Mouse (Mus musculus) neural tube, embryonic 15.5 days (tissue): ENCODE results near the gene Homer2. TPM values are rescaled to one million over a fixed set of nuclear protein-coding genes. Genes with fewer than 3 reads are reported as not detected.

Source experiments
- ATAC-seq: fragments of 200-750 bp; cut with Nextera tagmentation; 2 replicates; pipeline ENCODE4 v1.8.0; 2017; ENCODE audit warnings: mild to moderate bottlenecking, moderate TSS enrichment, moderate library complexity; ENCODE audit not compliant: low FRiP score
- H3K27ac ChIP-seq: fragments of 300-500 bp; sonication (generic); replicated peaks from 2 replicates; pipeline ENCODE4 v1.5.1; 2015; ENCODE audit warnings: mild to moderate bottlenecking, inconsistent platforms
- H3K27me3 ChIP-seq: fragments of 300-500 bp; sonication (generic); replicated peaks from 2 replicates; pipeline ENCODE4 v1.6.1; 2015; ENCODE audit warnings: inconsistent platforms
- H3K36me3 ChIP-seq: fragments of 300-500 bp; sonication (generic); 2 replicates; pipeline ENCODE4 v1.6.1; 2015; ENCODE audit warnings: inconsistent platforms
- H3K4me1 ChIP-seq: fragments of 300-500 bp; sonication (generic); 2 replicates; pipeline ENCODE4 v1.6.1; 2015; ENCODE audit warnings: inconsistent platforms
- H3K4me2 ChIP-seq: fragments of 300-500 bp; sonication (generic); 2 replicates; pipeline ENCODE4 v1.6.1; 2015; ENCODE audit warnings: inconsistent platforms, mild to moderate bottlenecking, moderate library complexity
- H3K4me3 ChIP-seq: fragments of 300-500 bp; sonication (generic); replicated peaks from 2 replicates; pipeline ENCODE4 v1.5.1; 2015; ENCODE audit warnings: mild to moderate bottlenecking, inconsistent platforms
- H3K9ac ChIP-seq: fragments of 300-500 bp; sonication (generic); replicated peaks from 2 replicates; pipeline ENCODE4 v1.6.1; 2015; ENCODE audit warnings: mild to moderate bottlenecking, inconsistent platforms
- H3K9me3 ChIP-seq: fragments of 300-500 bp; sonication (generic); replicated peaks from 2 replicates; pipeline ENCODE4 v1.6.1; 2016; ENCODE audit warnings: inconsistent platforms
- WGBS: fragments of 180-500 bp; shearing (Covaris S2); methylation state at CpG from one replicate; pipeline ENCODE4 v1.1.7; 2015; ENCODE audit warnings: mixed read lengths; 5-methylcytosine and 5-hydroxymethylcytosine counted together
- polyA plus RNA-seq: library from polyadenylated mRNA; unstranded; fragments of >200 nt; fragmentation: Nextera tagmentation; extraction: Ambion mirVana; gene quantifications from 2 replicates; pipeline ENCODE4 v1.2.1, GENCODE M21; 2015

Homer2 gene
- polyA plus RNA-seq, 1 experiment from 2014 or later, result 30.1 TPM

DNA sequence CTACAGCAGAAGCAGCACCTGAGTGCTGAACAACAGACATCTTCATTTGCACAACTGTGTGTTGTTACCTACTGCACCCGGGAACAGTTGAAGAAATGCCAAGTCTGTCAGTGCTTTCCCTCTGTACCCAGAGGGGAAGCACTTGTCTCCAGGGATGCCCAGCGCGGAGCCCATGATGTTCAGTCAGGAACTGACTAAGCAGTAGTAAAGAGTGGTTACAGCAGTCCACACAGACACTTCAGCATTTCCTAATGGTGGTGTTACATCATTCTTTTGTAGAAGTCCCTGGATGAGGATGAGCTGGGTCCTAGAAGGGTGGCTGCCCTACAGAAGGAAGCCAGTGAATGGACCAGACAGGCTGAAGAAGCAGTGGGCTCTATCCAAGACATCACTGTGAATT, 129.5 kb downstream of the Homer2 start:
- Histone ChIP-seq H3K27me3 (no peaks in the 10 kb centered on the region), H3K4me2 (no peak overlapping the region), H3K36me3 (peaks cover 33% of the 10 kb centered on the region), H3K4me3 (no peak overlapping the region), H3K9ac (no peak overlapping the region), H3K4me1 (peaks cover 12% of the 10 kb centered on the region), H3K9me3 (no peaks in the 10 kb centered on the region), H3K27ac (no peak overlapping the region)
- no peak for ATAC-seq
- WGBS, result 89% methylated on average over 3 of the region's 3 CpGs

GRCm38 (mm10) chr7:81575606-81576005, 131.7 kb downstream of the Homer2 start:
- no peaks in the 10 kb centered on the region for H3K9me3 ChIP-seq
- H3K4me2 ChIP-seq, result no peak overlapping the region
- H3K27ac ChIP-seq, result no peak overlapping the region
- H3K36me3 ChIP-seq, result peaks cover 33% of the 10 kb centered on the region
- no peak overlapping the region for H3K4me3 ChIP-seq
- no peaks in the 10 kb centered on the region for H3K27me3 ChIP-seq
- 93% methylated on average over 10 of the region's 10 CpGs for WGBS
- ATAC-seq, result no peak
- H3K9ac ChIP-seq, result no peak overlapping the region
- H3K4me1 ChIP-seq, result peaks cover 24% of the 10 kb centered on the region

GRCm38 (mm10) chr7:81573821-81574220, 133.5 kb downstream of the Homer2 start:
- Histone ChIP-seq H3K4me3 (no peak overlapping the region), H3K4me2 (no peak overlapping the region), H3K9ac (no peak overlapping the region), H3K27me3 (no peaks in the 10 kb centered on the region), H3K27ac (no peak overlapping the region), H3K36me3 (peaks cover 21% of the 10 kb centered on the region), H3K9me3 (no peaks in the 10 kb centered on the region), H3K4me1 (peaks cover 25% of the 10 kb centered on the region)
- 94% methylated on average over 9 of the region's 9 CpGs for WGBS
- ATAC-seq, result no peak

DNA sequence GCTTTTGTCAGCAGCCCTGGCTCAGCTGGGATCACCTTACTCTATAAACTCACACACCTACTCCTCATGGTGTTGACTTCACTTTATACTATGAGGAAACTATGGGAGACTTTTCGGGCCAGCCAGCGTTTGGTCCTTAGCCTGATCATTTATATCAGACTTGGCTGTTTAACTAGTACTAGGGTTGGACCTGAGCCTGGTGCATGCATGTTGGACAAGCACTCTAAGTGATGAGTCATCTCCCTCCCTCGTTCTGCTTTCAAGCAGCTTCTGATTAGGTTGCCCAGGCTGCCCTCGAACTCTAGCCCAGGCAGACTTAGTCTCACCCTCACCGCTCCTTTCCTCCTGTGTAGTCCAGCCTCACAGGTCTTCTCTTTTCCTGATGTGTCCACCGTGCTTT, 133.9 kb downstream of the Homer2 start:
- Histone ChIP-seq H3K36me3 (peaks cover 17% of the 10 kb centered on the region), H3K4me1 (peaks cover 25% of the 10 kb centered on the region), H3K4me2 (peak overlapping the region; percentile 73), H3K9me3 (no peaks in the 10 kb centered on the region), H3K27ac (no peak overlapping the region), H3K27me3 (no peaks in the 10 kb centered on the region), H3K9ac (no peak overlapping the region; the same call in 1 of the 2 replicates), H3K4me3 (no peak overlapping the region)
- 91% methylated on average over 6 of the region's 6 CpGs for WGBS
- no peak for ATAC-seq

DNA sequence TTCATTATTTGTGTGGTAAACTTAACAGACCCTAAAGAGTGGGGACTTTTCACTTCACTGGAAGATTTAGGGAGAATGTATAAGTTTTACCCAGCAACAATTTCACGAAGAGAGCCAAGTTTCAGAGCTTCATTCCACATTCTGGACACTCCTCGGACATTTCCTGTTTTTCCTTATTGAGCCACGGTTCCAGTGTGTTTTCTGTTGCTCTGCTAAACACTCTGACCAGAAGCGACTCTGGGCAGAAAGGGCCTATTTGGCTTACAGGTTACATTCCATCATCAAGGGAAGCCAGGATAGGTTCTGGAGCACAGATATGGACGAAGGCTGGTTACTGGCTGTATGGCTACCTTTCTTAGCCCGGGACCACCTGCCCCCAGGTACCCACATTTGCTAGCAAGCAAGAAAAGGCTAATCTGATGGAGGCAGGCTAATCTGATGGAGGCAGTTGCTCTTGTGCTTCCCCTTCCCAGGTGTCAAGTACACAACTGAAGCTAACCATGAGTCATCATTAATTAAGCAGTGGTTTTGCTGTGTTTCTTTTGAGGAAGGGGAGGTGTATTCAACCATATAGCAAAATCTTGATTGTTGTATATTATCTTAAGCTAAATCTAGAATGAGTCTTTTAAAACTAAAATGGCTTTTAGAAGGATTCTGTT, 134.6 kb downstream of the Homer2 start:
- H3K9ac ChIP-seq, result 0 out of 2 replicates have a peak overlapping the region, but pooled peaks have one; percentile 12
- H3K36me3 ChIP-seq, result peaks cover 10% of the 10 kb centered on the region
- H3K27ac ChIP-seq, result no peak overlapping the region
- no peaks in the 10 kb centered on the region for H3K9me3 ChIP-seq
- H3K4me2 ChIP-seq, result peak overlapping the region; percentile 73
- H3K4me1 ChIP-seq, result peaks cover 25% of the 10 kb centered on the region
- ATAC-seq, result no peak
- peak overlapping the region; percentile 62 for H3K4me3 ChIP-seq
- no peaks in the 10 kb centered on the region for H3K27me3 ChIP-seq
- whole genome bisulfite sequencing, result 64% methylated on average over 6 of the region's 6 CpGs

GRCm38 (mm10) chr7:81571941-81572441, 135.3 kb downstream of the Homer2 start:
- Histone ChIP-seq H3K27me3 (no peaks in the 10 kb centered on the region), H3K4me3 (peak overlapping the region; percentile 62), H3K36me3 (peaks cover 10% of the 10 kb centered on the region; the same call in 1 of the 2 replicates), H3K9ac (peak overlapping the region; percentile 94), H3K27ac (peak overlapping the region; percentile 94), H3K4me1 (peaks cover 25% of the 10 kb centered on the region), H3K4me2 (peak overlapping the region; percentile 73), H3K9me3 (no peaks in the 10 kb centered on the region)
- ATAC-seq, result no peak
- 16% methylated on average over 15 of the region's 15 CpGs for WGBS

DNA sequence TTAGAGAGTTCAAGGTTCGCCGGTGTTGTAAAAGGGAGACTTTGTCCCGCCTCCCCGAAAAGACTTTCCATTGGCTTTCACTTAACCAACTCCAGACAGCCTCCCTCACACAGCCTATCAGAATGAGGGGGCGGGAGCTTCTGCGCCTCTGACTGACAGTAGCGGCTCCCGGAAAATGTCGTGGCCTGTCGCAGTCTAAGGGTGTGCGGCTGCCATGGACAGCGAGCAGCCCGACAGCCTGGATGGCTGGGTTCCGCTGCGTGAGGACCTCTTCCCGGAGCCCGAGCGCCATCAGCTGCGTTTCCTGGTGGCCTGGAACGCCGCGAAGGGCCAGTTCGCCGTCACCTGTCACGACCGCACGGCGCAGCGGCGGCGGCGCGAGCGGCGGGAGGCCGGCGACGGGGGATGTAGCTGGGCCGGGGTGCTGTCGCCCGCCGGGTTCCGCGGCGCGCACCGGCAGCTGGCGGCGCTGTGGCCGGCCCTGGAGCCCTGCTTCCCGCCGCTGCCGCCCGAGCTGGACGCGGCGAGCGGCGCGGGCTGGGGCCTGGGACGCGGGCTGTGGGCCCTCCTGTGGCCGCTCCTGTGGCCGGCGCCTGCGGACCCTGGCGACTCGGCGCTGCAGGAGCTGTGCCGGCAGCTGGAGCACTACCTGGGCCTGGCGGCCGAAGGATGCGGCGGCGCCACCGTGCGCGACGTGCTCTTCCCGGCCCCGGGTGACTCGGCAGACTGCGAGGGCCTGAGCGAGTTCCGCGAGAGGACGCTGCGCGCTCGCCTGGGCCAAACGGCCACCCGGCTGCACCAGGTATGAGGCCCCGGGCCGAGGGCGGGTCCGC, 136.0 kb downstream of the Homer2 start, which contains the start of gene Whamm:
Whamm (plus strand) TSS at position 159 of the 833 bp plus-strand sequence.
- WGBS, result under 1% methylated on average over 78 of the region's 96 CpGs
- peak within 1 kb of the TSS; percentile 73 for H3K4me2 ChIP-seq
- peaks cover 25% of the 10 kb centered on the region for H3K4me1 ChIP-seq
- H3K27me3 ChIP-seq, result no peaks in the 10 kb centered on the region
- peak within 1 kb of the TSS; percentile 62 for H3K4me3 ChIP-seq
- peak within 1 kb of the TSS; percentile 94 for H3K27ac ChIP-seq
- ATAC-seq, result peak; percentile 100
- H3K9me3 ChIP-seq, result no peaks in the 10 kb centered on the region
- H3K9ac ChIP-seq, result peak within 1 kb of the TSS; percentile 94
- peaks cover 10% of the 10 kb centered on the region; the same call in 1 of the 2 replicates for H3K36me3 ChIP-seq

GRCm38 (mm10) chr7:81570752-81571107, 136.6 kb downstream of the Homer2 start:
- Histone ChIP-seq H3K27me3 (no peaks in the 10 kb centered on the region), H3K9me3 (no peaks in the 10 kb centered on the region), H3K4me2 (peak overlapping the region; percentile 73), H3K27ac (peak overlapping the region; percentile 94; the same call in 1 of the 2 replicates), H3K4me3 (peak overlapping the region; percentile 62), H3K4me1 (peaks cover 25% of the 10 kb centered on the region), H3K9ac (no peak overlapping the region), H3K36me3 (peaks cover 8% of the 10 kb centered on the region; the same call in 1 of the 2 replicates)
- peak; percentile 22 for ATAC-seq
- 4% methylated on average over 5 of the region's 5 CpGs for WGBS

DNA sequence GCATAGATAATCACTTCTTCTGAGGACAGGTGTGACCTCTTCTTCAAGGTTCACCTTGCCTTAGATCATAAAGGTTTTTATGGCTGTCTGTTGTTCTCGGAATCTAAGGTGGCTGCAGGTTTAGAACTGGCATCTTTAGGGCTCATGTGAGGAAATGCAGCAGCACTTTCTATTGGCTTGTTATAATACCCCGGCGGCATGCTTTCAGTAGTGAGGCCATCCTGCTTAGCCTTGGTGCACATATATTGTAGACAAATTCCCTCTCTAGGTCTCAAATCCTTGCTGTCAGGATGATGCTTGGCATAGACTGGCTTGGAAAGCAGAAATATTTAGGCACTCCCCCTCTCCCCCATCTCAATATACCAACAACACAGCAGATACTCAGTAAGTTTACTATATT, 137.1 kb downstream of the Homer2 start:
- ATAC-seq, result no peak
- H3K4me3 ChIP-seq, result no peak overlapping the region
- H3K27me3 ChIP-seq, result no peaks in the 10 kb centered on the region
- 91% methylated on average over 3 of the region's 3 CpGs for WGBS
- no peak overlapping the region for H3K27ac ChIP-seq
- no peaks in the 10 kb centered on the region for H3K9me3 ChIP-seq
- no peak overlapping the region for H3K4me2 ChIP-seq
- no peak overlapping the region for H3K9ac ChIP-seq
- H3K4me1 ChIP-seq, result peaks cover 25% of the 10 kb centered on the region
- peaks cover 4% of the 10 kb centered on the region; the same call in 1 of the 2 replicates for H3K36me3 ChIP-seq

- peaks cover under 1% of the 10 kb centered on the region; the same call in 1 of the 2 replicates for H3K36me3 ChIP-seq
- no peak overlapping the region for H3K9ac ChIP-seq
- WGBS, result 100% methylated on average over 1 of the region's 1 CpGs
- H3K4me2 ChIP-seq, result no peak overlapping the region
- no peak overlapping the region for H3K27ac ChIP-seq
- H3K9me3 ChIP-seq, result no peaks in the 10 kb centered on the region
- H3K4me1 ChIP-seq, result peaks cover 25% of the 10 kb centered on the region
- no peak overlapping the region for H3K4me3 ChIP-seq
- H3K27me3 ChIP-seq, result no peaks in the 10 kb centered on the region
- ATAC-seq, result no peak
Observed at GRCm38 (mm10) chr7:81569851-81570250, 137.5 kb downstream of the Homer2 start.

GRCm38 (mm10) chr7:81567396-81567795, 139.9 kb downstream of the Homer2 start:
- H3K9me3 ChIP-seq, result no peaks in the 10 kb centered on the region
- no peak overlapping the region for H3K4me3 ChIP-seq
- no peak for ATAC-seq
- no peak overlapping the region for H3K9ac ChIP-seq
- no peak overlapping the region for H3K4me2 ChIP-seq
- H3K36me3 ChIP-seq, result no peaks in the 10 kb centered on the region
- no peaks in the 10 kb centered on the region for H3K27me3 ChIP-seq
- no peak overlapping the region for H3K27ac ChIP-seq
- peaks cover 9% of the 10 kb centered on the region for H3K4me1 ChIP-seq
- WGBS, result 94% methylated on average over 5 of the region's 5 CpGs
